Mouse (Mus musculus): ENCODE results near the gene Plxnd1. TPM values are rescaled to one million over a fixed set of nuclear protein-coding genes. Genes with fewer than 3 reads are reported as not detected.

The Plxnd1 gene
- total and polyA plus RNA-seq, 3 experiments: 27.7 to 73.8 (median 63.2) TPM

- no peak overlapping the region for H3K4me2 ChIP-seq (ENCODE audit: insufficient read depth, low read depth, poor library complexity, severe bottlenecking)
- no peaks in the 10 kb centered on the region for H3K27me3 ChIP-seq (replicated peaks)
- no peak overlapping the region for H3K9ac ChIP-seq (ENCODE audit: insufficient read depth, low read depth)
- no peak for TF ChIP-seq TBP (conservative IDR thresholded peaks at IDR 0.05; ENCODE audit: low read depth, low read length)
- no peak for TF ChIP-seq CHD2 (IDR thresholded peaks at IDR 0.05; ENCODE audit: low read length)
- no peak for TF ChIP-seq ZMIZ1 (IDR thresholded peaks at IDR 0.05; ENCODE audit: low read depth, low read length)
- TF ChIP-seq ZKSCAN1 (IDR thresholded peaks at IDR 0.05; ENCODE audit: borderline replicate concordance, low read depth, low read length): no peak
- dilution Hi-C loops (cut with MboI; ENCODE audit: extremely low pct_ligation_motif_present, extremely low pct_unique_long_range_greater_than_20kb, low sequenced_read_pairs): no loop called here
- H3K4me1 ChIP-seq (ENCODE audit: control insufficient read depth in 1 of 2, insufficient read depth in 2 of 2): peaks cover 13 to 69% of the 10 kb centered on the region in 2 experiments
- no peak overlapping the region for H3K4me3 ChIP-seq (replicated peaks in 1 of 3; ENCODE audit: low read depth in 2 of 3, low read length in 2 of 3, poor library complexity in 1 of 3)
- H3K9me3 ChIP-seq (replicated peaks; ENCODE audit: low read length): no peaks in the 10 kb centered on the region
- no peaks in the 10 kb centered on the region for H3K79me2 ChIP-seq (replicated peaks; ENCODE audit: control insufficient read depth, extremely low read depth, insufficient read depth, poor library complexity, severe bottlenecking)
- in situ Hi-C loops (cut with MboI; ENCODE audit: low pct_ligation_motif_present, low pct_unique_long_range_greater_than_20kb, low sequenced_read_pairs): no loop called here
- no peak for DNase-seq (ENCODE audit: extremely low read depth)
- H3K27ac ChIP-seq (ENCODE audit: insufficient read depth, low read depth): no peak overlapping the region
- peaks cover 90 to 97% of the 10 kb centered on the region in 2 experiments for H3K36me3 ChIP-seq (replicated peaks in 1 of 2; ENCODE audit: control insufficient read depth in 1 of 2, insufficient read depth in 1 of 2, low read length in 1 of 2)
Observed at GRCm38 (mm10) chr6:115959151-115959691, 35.6 kb downstream of the Plxnd1 start.

GRCm38 (mm10) chr6:115958445-115958844 lies 36.4 kb downstream of the Plxnd1 start:
- dilution Hi-C loops (cut with MboI; ENCODE audit: extremely low pct_ligation_motif_present, extremely low pct_unique_long_range_greater_than_20kb, low sequenced_read_pairs): no loop called here

DNA sequence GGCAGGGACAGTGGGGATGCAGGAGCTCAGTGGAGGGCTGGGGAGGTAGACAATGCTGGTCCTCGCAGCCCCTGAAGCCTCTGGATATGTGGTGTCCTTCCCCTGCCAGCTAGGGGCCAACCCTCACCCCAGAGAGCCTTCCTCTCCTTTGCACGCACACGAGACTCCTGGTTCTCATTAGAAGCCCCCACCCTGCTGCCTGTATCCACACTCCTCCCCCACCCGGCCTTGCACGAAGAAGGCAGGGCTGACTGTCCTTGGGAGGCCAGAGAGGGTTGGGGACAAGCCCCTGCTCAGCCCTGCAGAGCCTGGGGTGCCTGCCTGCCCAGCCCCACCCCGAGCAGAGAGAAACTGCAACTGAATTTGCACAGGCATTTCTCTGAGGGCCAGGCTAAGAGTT lies 37.1 kb downstream of the Plxnd1 start:
- TF ChIP-seq MEF2A (IDR thresholded peaks at IDR 0.05; ENCODE audit: borderline replicate concordance, low read depth, low read length): no peak
- no peak for TF ChIP-seq CHD2 (IDR thresholded peaks at IDR 0.05; ENCODE audit: low read length)
- no peak for TF ChIP-seq MAX (IDR thresholded peaks at IDR 0.05; ENCODE audit: low read length)
- no peak for TF ChIP-seq ZC3H11A (IDR thresholded peaks at IDR 0.05; ENCODE audit: low read depth, low read length)
- no peak for TF ChIP-seq KAT2A (IDR thresholded peaks at IDR 0.05; ENCODE audit: insufficient replicate concordance, low read length)
- TF ChIP-seq ZMIZ1 (IDR thresholded peaks at IDR 0.05; ENCODE audit: low read depth, low read length): no peak
- TF ChIP-seq USF2 (conservative IDR thresholded peaks at IDR 0.05; ENCODE audit: low read depth, low read length): no peak
- TF ChIP-seq SMC3 (IDR thresholded peaks at IDR 0.05; ENCODE audit: low read depth, low read length): no peak
- TF ChIP-seq PAX5 (IDR thresholded peaks at IDR 0.05; ENCODE audit: low read length): no peak
- no peak for TF ChIP-seq ELF1 (IDR thresholded peaks at IDR 0.05; ENCODE audit: low read depth, low read length)
- TF ChIP-seq MYC (IDR thresholded peaks at IDR 0.05; ENCODE audit: low read depth, low read length): no peak
- no peak for TF ChIP-seq BHLHE40 (IDR thresholded peaks at IDR 0.05; ENCODE audit: low read depth, low read length)
- TF ChIP-seq E2F4 (IDR thresholded peaks at IDR 0.05; ENCODE audit: insufficient replicate concordance, low read depth, low read length): no peak
- TF ChIP-seq TCF12 (IDR thresholded peaks at IDR 0.05; ENCODE audit: low read depth, low read length): no peak
- Histone ChIP-seq H3K4me3 (replicated peaks in 1 of 3; ENCODE audit: low read depth in 2 of 3, low read length in 2 of 3, poor library complexity in 1 of 3) (no peak overlapping the region), H3K4me2 (ENCODE audit: insufficient read depth, low read depth, poor library complexity, severe bottlenecking) (no peak overlapping the region), H3K27me3 (replicated peaks) (no peaks in the 10 kb centered on the region), H3K4me1 (ENCODE audit: control insufficient read depth in 1 of 2, insufficient read depth in 2 of 2) (peaks cover 13 to 70% of the 10 kb centered on the region in 2 experiments), H3K27ac (ENCODE audit: insufficient read depth, low read depth) (no peak overlapping the region), H3K79me2 (replicated peaks; ENCODE audit: control insufficient read depth, extremely low read depth, insufficient read depth, poor library complexity, severe bottlenecking) (no peaks in the 10 kb centered on the region), H3K9ac (ENCODE audit: insufficient read depth, low read depth) (no peak overlapping the region), H3K9me3 (replicated peaks; ENCODE audit: low read length) (no peaks in the 10 kb centered on the region), H3K36me3 (replicated peaks in 1 of 2; ENCODE audit: control insufficient read depth in 1 of 2, insufficient read depth in 1 of 2, low read length in 1 of 2) (peaks cover 77 to 93% of the 10 kb centered on the region in 2 experiments)
- no peak for DNase-seq (ENCODE audit: extremely low read depth)
- in situ Hi-C loops (cut with MboI; ENCODE audit: low pct_ligation_motif_present, low pct_unique_long_range_greater_than_20kb, low sequenced_read_pairs): no loop called here
- dilution Hi-C loops (cut with MboI; ENCODE audit: extremely low pct_ligation_motif_present, extremely low pct_unique_long_range_greater_than_20kb, low sequenced_read_pairs): no loop called here

More at GRCm38 (mm10) chr6:115958445-115958844, 36.4 kb downstream of the Plxnd1 start:
- H3K4me2 ChIP-seq (ENCODE audit: insufficient read depth, low read depth, poor library complexity, severe bottlenecking): no peak overlapping the region
- H3K36me3 ChIP-seq (replicated peaks in 1 of 2; ENCODE audit: control insufficient read depth in 1 of 2, insufficient read depth in 1 of 2, low read length in 1 of 2): peaks cover 83 to 95% of the 10 kb centered on the region in 2 experiments
- no peak overlapping the region for H3K27ac ChIP-seq (ENCODE audit: insufficient read depth, low read depth)
- no peak for DNase-seq (ENCODE audit: extremely low read depth)
- no peak overlapping the region for H3K9ac ChIP-seq (ENCODE audit: insufficient read depth, low read depth)
- H3K4me1 ChIP-seq (ENCODE audit: control insufficient read depth in 1 of 2, insufficient read depth in 2 of 2): peaks cover 13 to 75% of the 10 kb centered on the region in 2 experiments
- in situ Hi-C loops (cut with MboI; ENCODE audit: low pct_ligation_motif_present, low pct_unique_long_range_greater_than_20kb, low sequenced_read_pairs): no loop called here
- H3K9me3 ChIP-seq (replicated peaks; ENCODE audit: low read length): no peaks in the 10 kb centered on the region
- H3K27me3 ChIP-seq (replicated peaks): no peaks in the 10 kb centered on the region
- TF ChIP-seq TBP (conservative IDR thresholded peaks at IDR 0.05; ENCODE audit: low read depth, low read length): no peak
- TF ChIP-seq UBTF (IDR thresholded peaks at IDR 0.05; ENCODE audit: low read depth, low read length): no peak
- no peak for TF ChIP-seq NELFE (IDR thresholded peaks at IDR 0.05; ENCODE audit: low read depth, low read length)
- no peak for TF ChIP-seq ELF1 (IDR thresholded peaks at IDR 0.05; ENCODE audit: low read depth, low read length)
- TF ChIP-seq BHLHE40 (IDR thresholded peaks at IDR 0.05; ENCODE audit: low read depth, low read length): no peak
- no peak for TF ChIP-seq USF1 (IDR thresholded peaks at IDR 0.05; ENCODE audit: low read depth, low read length)
- TF ChIP-seq MYC (IDR thresholded peaks at IDR 0.05; ENCODE audit: low read depth, low read length): no peak
- TF ChIP-seq JUND (conservative IDR thresholded peaks at IDR 0.05; ENCODE audit: low read depth, low read length): no peak
- no peak for TF ChIP-seq MAZ (IDR thresholded peaks at IDR 0.05; ENCODE audit: low read depth, low read length)
- no peak for TF ChIP-seq MXI1 (IDR thresholded peaks at IDR 0.05; ENCODE audit: low read depth, low read length)
- no peak for TF ChIP-seq ETS1 (conservative IDR thresholded peaks at IDR 0.05; ENCODE audit: low read depth, low read length)
- no peak for TF ChIP-seq HCFC1 (IDR thresholded peaks at IDR 0.05; ENCODE audit: low read depth, low read length)
- no peak for TF ChIP-seq POLR2AphosphoS2 (IDR thresholded peaks at IDR 0.05; ENCODE audit: low read depth, low read length)
- no peak for TF ChIP-seq JUN (IDR thresholded peaks at IDR 0.05; ENCODE audit: insufficient read depth, low read depth, low read length)
- H3K79me2 ChIP-seq (replicated peaks; ENCODE audit: control insufficient read depth, extremely low read depth, insufficient read depth, poor library complexity, severe bottlenecking): no peaks in the 10 kb centered on the region
- no peak overlapping the region for H3K4me3 ChIP-seq (replicated peaks in 1 of 3; ENCODE audit: low read depth in 2 of 3, low read length in 2 of 3, poor library complexity in 1 of 3)

Data from CH12.LX (cell line).